Mouse (Mus musculus) MEL (cell line): ENCODE results near the gene Thap4. TPM values are rescaled to one million over a fixed set of nuclear protein-coding genes. Genes with fewer than 3 reads are reported as not detected.
A peak's percentile ranks its signal among the peaks of the same experiment; 100 is the strongest.

Experiments
- DNase-seq: peaks from one replicate; pipeline ENCODE4 v3.0.0; 2011; ENCODE audit warnings: low read depth, low spot score
- H3K27ac ChIP-seq: 2 replicates; pipeline ENCODE4 v1.5.1; 2012; ENCODE audit warnings: low read depth, mild to moderate bottlenecking, control low read depth, low read length, moderate library complexity; ENCODE audit not compliant: control insufficient read depth
- H3K27me3 ChIP-seq, 2 experiments: fragments of 150-350 bp in 1 of 2; sonication (generic) in 1 of 2; 2 replicates each; pipeline ENCODE4 v1.6.1; 2012; ENCODE audit warnings: low read length in 2 of 2, mild to moderate bottlenecking in 2 of 2, improper control_type of control experiment in 1 of 2, moderate library complexity in 1 of 2; ENCODE audit not compliant: insufficient read depth in 2 of 2, control insufficient read depth in 1 of 2
- H3K36me3 ChIP-seq, 2 experiments: 2 replicates each; pipeline ENCODE4 v1.6.1; 2012 to 2014; ENCODE audit warnings: low read length in 2 of 2, improper control_type of control experiment in 1 of 2, inconsistent platforms in 1 of 2, mild to moderate bottlenecking in 1 of 2; ENCODE audit not compliant: insufficient read depth in 2 of 2, control insufficient read depth in 1 of 2
- H3K4me1 ChIP-seq, 2 experiments: fragments of 150-350 bp in 1 of 2; sonication (generic) in 1 of 2; 2 replicates each; pipeline ENCODE4 v1.6.1; 2012; ENCODE audit warnings: low read length in 2 of 2, improper control_type of control experiment in 1 of 2, mild to moderate bottlenecking in 1 of 2; ENCODE audit not compliant: insufficient read depth in 2 of 2, control insufficient read depth in 1 of 2
- H3K4me3 ChIP-seq, 2 experiments: fragments of 150-350 bp in 1 of 2; sonication (generic) in 1 of 2; 2 replicates each; pipeline ENCODE4 v1.5.1; 2012; ENCODE audit warnings: low read depth in 2 of 2, low read length in 2 of 2, mild to moderate bottlenecking in 2 of 2, moderate library complexity in 2 of 2, control low read depth in 1 of 2, improper control_type of control experiment in 1 of 2; ENCODE audit not compliant: control insufficient read depth in 1 of 2, insufficient read depth in 1 of 2
- H3K79me2 ChIP-seq: 2 replicates; pipeline ENCODE4 v1.6.1; 2012; ENCODE audit warnings: mild to moderate bottlenecking, low read length, moderate library complexity; ENCODE audit not compliant: control insufficient read depth, poor library complexity, insufficient read depth
- H3K9ac ChIP-seq: 2 replicates; pipeline ENCODE4 v1.6.1; 2012; ENCODE audit warnings: low read depth, mild to moderate bottlenecking, control low read depth, low read length, moderate library complexity; ENCODE audit not compliant: control insufficient read depth, poor library complexity, severe bottlenecking
- H3K9me3 ChIP-seq: fragments of 150-350 bp; sonication (generic); replicated peaks from 2 replicates; pipeline ENCODE4 v1.6.1; 2012; ENCODE audit warnings: mild to moderate bottlenecking, low read length, improper control_type of control experiment, moderate library complexity; ENCODE audit not compliant: insufficient read depth
- BHLHE40 ChIP-seq: IDR thresholded peaks from 2 replicates; pipeline ENCODE4 v1.6.1; 2012; ENCODE audit warnings: low read depth, mild to moderate bottlenecking, inconsistent platforms, low read length, improper control_type of control experiment, borderline replicate concordance
- CHD1 ChIP-seq: IDR thresholded peaks from 2 replicates; pipeline ENCODE4 v1.6.1; 2012; ENCODE audit warnings: low read depth, mild to moderate bottlenecking, inconsistent platforms, low read length, improper control_type of control experiment
- CHD2 ChIP-seq: IDR thresholded peaks from 2 replicates; pipeline ENCODE4 v1.6.1; 2011; ENCODE audit warnings: low read length, improper control_type of control experiment
- CTCF ChIP-seq, 3 experiments: IDR thresholded peaks in 2 of 3; conservative IDR thresholded peaks in 1 of 3; 2 replicates each; pipeline ENCODE4 v1.5.1; 2011 to 2012; ENCODE audit warnings: low read length in 3 of 3, low read depth in 2 of 3, mild to moderate bottlenecking in 2 of 3, improper control_type of control experiment in 1 of 3, inconsistent platforms in 1 of 3, mixed read lengths in 1 of 3, moderate library complexity in 1 of 3; ENCODE audit not compliant: control insufficient read depth in 1 of 3, insufficient read depth in 1 of 3, poor library complexity in 1 of 3, severe bottlenecking in 1 of 3
- E2F4 ChIP-seq: IDR thresholded peaks from 2 replicates; pipeline ENCODE4 v1.6.1; 2011; ENCODE audit warnings: low read depth, low read length, improper control_type of control experiment, borderline replicate concordance
- EP300 ChIP-seq, 2 experiments: IDR thresholded peaks; 2 replicates each; pipeline ENCODE4 v1.6.1; 2011; ENCODE audit warnings: improper control_type of control experiment in 2 of 2, low read length in 2 of 2, low read depth in 1 of 2, mild to moderate bottlenecking in 1 of 2
- ETS1 ChIP-seq: IDR thresholded peaks from 2 replicates; pipeline ENCODE4 v1.6.1; 2012; ENCODE audit warnings: low read depth, mild to moderate bottlenecking, inconsistent platforms, low read length, improper control_type of control experiment, moderate library complexity
- GABPA ChIP-seq: IDR thresholded peaks from 2 replicates; pipeline ENCODE4 v1.6.1; 2012; ENCODE audit warnings: low read depth, mild to moderate bottlenecking, inconsistent platforms, low read length, improper control_type of control experiment, moderate library complexity
- GATA1 ChIP-seq: IDR thresholded peaks from 2 replicates; pipeline ENCODE4 v1.6.1; 2011; ENCODE audit warnings: low read depth, low read length, improper control_type of control experiment
- HCFC1 ChIP-seq: IDR thresholded peaks from 2 replicates; pipeline ENCODE4 v1.6.1; 2012; ENCODE audit warnings: low read depth, mild to moderate bottlenecking, inconsistent platforms, low read length, improper control_type of control experiment, moderate library complexity
- KAT2A ChIP-seq: conservative IDR thresholded peaks from 2 replicates; pipeline ENCODE4 v1.6.1; 2012; ENCODE audit warnings: low read depth, low read length, improper control_type of control experiment, inconsistent platforms
- MAFK ChIP-seq: IDR thresholded peaks from 2 replicates; pipeline ENCODE4 v1.6.1; 2011; ENCODE audit warnings: low read depth, mild to moderate bottlenecking, low read length, improper control_type of control experiment, borderline replicate concordance
- MAX ChIP-seq: IDR thresholded peaks from 2 replicates; pipeline ENCODE4 v1.6.1; 2011; ENCODE audit warnings: low read length, improper control_type of control experiment
- MAZ ChIP-seq: IDR thresholded peaks from 2 replicates; pipeline ENCODE4 v1.6.1; 2012; ENCODE audit warnings: low read depth, mild to moderate bottlenecking, inconsistent platforms, low read length, improper control_type of control experiment
- MXI1 ChIP-seq: IDR thresholded peaks from 2 replicates; pipeline ENCODE4 v1.6.1; 2011; ENCODE audit warnings: mild to moderate bottlenecking, low read depth, low read length, improper control_type of control experiment
- MYB ChIP-seq: IDR thresholded peaks from 2 replicates; pipeline ENCODE4 v1.6.1; 2011; ENCODE audit warnings: mild to moderate bottlenecking, low read depth, low read length, improper control_type of control experiment
- MYC ChIP-seq: IDR thresholded peaks from 2 replicates; pipeline ENCODE4 v1.6.1; 2011; ENCODE audit warnings: low read depth, mild to moderate bottlenecking, low read length, improper control_type of control experiment, moderate library complexity
- NRF1 ChIP-seq: IDR thresholded peaks from 2 replicates; pipeline ENCODE4 v1.6.1; 2014; ENCODE audit warnings: low read depth, mild to moderate bottlenecking, inconsistent platforms, low read length, improper control_type of control experiment, moderate library complexity; ENCODE audit not compliant: poor library complexity, insufficient read depth, severe bottlenecking
- POLR2A ChIP-seq, 2 experiments: IDR thresholded peaks; 2 replicates each; pipeline ENCODE4 v1.6.1; 2011 to 2012; ENCODE audit warnings: low read length in 2 of 2, mild to moderate bottlenecking in 2 of 2, control low read depth in 1 of 2, improper control_type of control experiment in 1 of 2, low read depth in 1 of 2, moderate library complexity in 1 of 2; ENCODE audit not compliant: control insufficient read depth in 1 of 2, insufficient read depth in 1 of 2, poor library complexity in 1 of 2
- RAD21 ChIP-seq: IDR thresholded peaks from 2 replicates; pipeline ENCODE4 v1.6.1; 2011; ENCODE audit warnings: mild to moderate bottlenecking, low read depth, low read length, improper control_type of control experiment
- RCOR1 ChIP-seq: IDR thresholded peaks from 2 replicates; pipeline ENCODE4 v1.6.1; 2012; ENCODE audit warnings: low read depth, mild to moderate bottlenecking, inconsistent platforms, low read length, improper control_type of control experiment
- SMC3 ChIP-seq: IDR thresholded peaks from 2 replicates; pipeline ENCODE4 v1.6.1; 2011; ENCODE audit warnings: low read depth, low read length, improper control_type of control experiment
- TAL1 ChIP-seq: IDR thresholded peaks from 2 replicates; pipeline ENCODE4 v1.6.1; 2012; ENCODE audit warnings: mild to moderate bottlenecking, inconsistent platforms, low read length, moderate library complexity, mixed read lengths
- TBP ChIP-seq: IDR thresholded peaks from 2 replicates; pipeline ENCODE4 v1.8.0; 2011; ENCODE audit warnings: low read depth, low read length, improper control_type of control experiment
- UBTF ChIP-seq: IDR thresholded peaks from 2 replicates; pipeline ENCODE4 v1.6.1; 2012; ENCODE audit warnings: low read depth, mild to moderate bottlenecking, inconsistent platforms, low read length, improper control_type of control experiment, moderate library complexity, borderline replicate concordance; ENCODE audit not compliant: insufficient read depth
- ZNF384 ChIP-seq: IDR thresholded peaks from 2 replicates; pipeline ENCODE4 v1.6.1; 2012; ENCODE audit warnings: low read depth, mild to moderate bottlenecking, inconsistent platforms, low read length, improper control_type of control experiment
- polyA plus RNA-seq, 2 experiments: library from polyadenylated mRNA; stranded (reverse) in 1 of 2; unstranded in 1 of 2; fragments of >175 nt in 1 of 2; fragments of >200 nt in 1 of 2; gene quantifications; 2 replicates each; pipeline versions ENCODE4 v1.2.1 to v1.2.4; 2012; ENCODE audit warnings: low replicate concordance in 2 of 2, low read depth in 1 of 2; ENCODE audit not compliant: insufficient read length in 2 of 2, insufficient read depth in 1 of 2, missing spikeins in 1 of 2
- total RNA-seq: library from RNA; depleted of rRNA; stranded (reverse); fragments of 300-350 nt; gene quantifications from 2 replicates; pipeline ENCODE4 v1.2.3, GENCODE M21; 2012

The Thap4 gene
- total and polyA plus RNA-seq, 3 experiments = 81.8 to 117 TPM; not detected in 1

- peaks cover 21% of the 10 kb centered on the region for H3K79me2 ChIP-seq
- DNase-seq = no peak
- no peak overlapping the region for H3K4me3 ChIP-seq
- H3K36me3 ChIP-seq = peaks cover 0 to 22% of the 10 kb centered on the region in 2 experiments; a peak in 3 of 4 replicates
- H3K9ac ChIP-seq = no peak overlapping the region
- H3K27ac ChIP-seq = no peak overlapping the region
- TF ChIP-seq GATA1 (no peak), ZNF384 (no peak), CHD1 (no peak), UBTF (no peak), MXI1 (no peak), CTCF (IDR thresholded peaks at IDR 0.05 in 2 of 3, conservative IDR thresholded peaks at IDR 0.05 in 1 of 3; ENCODE audit: control insufficient read depth in 1 of 3, insufficient read depth in 1 of 3, low read depth in 2 of 3, low read length in 3 of 3, poor library complexity in 1 of 3, severe bottlenecking in 1 of 3) (no peak), RCOR1 (no peak), BHLHE40 (no peak), MAX (no peak), POLR2A (IDR thresholded peaks at IDR 0.05; ENCODE audit: control insufficient read depth in 1 of 2, insufficient read depth in 1 of 2, low read depth in 1 of 2, low read length in 2 of 2, poor library complexity in 1 of 2) (no peak), MAFK (no peak), GABPA (no peak), EP300 (IDR thresholded peaks at IDR 0.05; ENCODE audit: low read depth in 1 of 2, low read length in 2 of 2) (no peak)
- H3K27me3 ChIP-seq = no peaks in the 10 kb centered on the region
- H3K9me3 ChIP-seq = no peaks in the 10 kb centered on the region
- H3K4me1 ChIP-seq = peaks cover 12 to 14% of the 10 kb centered on the region in 2 experiments
Measured at GRCm38 (mm10) chr1:93737711-93738110, 17.0 kb downstream of the Thap4 start.

GRCm38 (mm10) chr1:93735859-93736258 is 18.8 kb downstream of the Thap4 start:
- Histone ChIP-seq H3K27me3 (no peaks in the 10 kb centered on the region), H3K9ac (no peak overlapping the region), H3K4me3 (no peak overlapping the region), H3K4me1 (peaks cover 0 to 2% of the 10 kb centered on the region in 2 experiments; a peak in 2 of 4 replicates), H3K9me3 (no peaks in the 10 kb centered on the region), H3K36me3 (peaks cover 0 to 6% of the 10 kb centered on the region in 2 experiments; a peak in 3 of 4 replicates), H3K79me2 (peaks cover 14% of the 10 kb centered on the region), H3K27ac (no peak overlapping the region)
- DNase-seq = no peak
- TF ChIP-seq RCOR1 = peak; percentile 32; the same call in 1 of the 2 replicates
- TF ChIP-seq MYC = no peak
- TF ChIP-seq ETS1 = peak; percentile 79

GRCm38 (mm10) chr1:93731880-93732281 is 22.8 kb downstream of the Thap4 start:
- peak; percentile 44 for DNase-seq
- H3K4me1 ChIP-seq = no peaks in the 10 kb centered on the region; a peak in 1 of 4 replicates
- peaks cover 4 to 6% of the 10 kb centered on the region in 2 experiments; a peak in 3 of 4 replicates for H3K36me3 ChIP-seq
- H3K4me3 ChIP-seq = no peak overlapping the region
- H3K9ac ChIP-seq = no peak overlapping the region
- H3K27me3 ChIP-seq = no peaks in the 10 kb centered on the region
- no peak overlapping the region for H3K27ac ChIP-seq
- no peaks in the 10 kb centered on the region for H3K9me3 ChIP-seq
- no peaks in the 10 kb centered on the region; the same call in 1 of the 2 replicates for H3K79me2 ChIP-seq
- TF ChIP-seq RAD21 = no peak
- TF ChIP-seq ETS1 = 0 out of 2 replicates have a peak, but pooled peaks have one; percentile 19
- TF ChIP-seq MAZ = no peak
- TF ChIP-seq CHD2 = no peak
- peak; percentile 57; the same call in 1 of the 2 replicates for TF ChIP-seq HCFC1
- TF ChIP-seq RCOR1 = peak; percentile 65; the same call in 1 of the 2 replicates
- TF ChIP-seq TAL1 = peak; percentile 48; the same call in 1 of the 2 replicates
- no peak for TF ChIP-seq KAT2A
- TF ChIP-seq UBTF = no peak
- no peak for TF ChIP-seq BHLHE40
- TF ChIP-seq GATA1 = peak; percentile 51
- TF ChIP-seq SMC3 = no peak
- TF ChIP-seq NRF1 = no peak
- TF ChIP-seq MYB = no peak
- TF ChIP-seq MAFK = no peak
- no peak for TF ChIP-seq E2F4
- no peak for TF ChIP-seq TBP
